In the genomic region with DNA sequence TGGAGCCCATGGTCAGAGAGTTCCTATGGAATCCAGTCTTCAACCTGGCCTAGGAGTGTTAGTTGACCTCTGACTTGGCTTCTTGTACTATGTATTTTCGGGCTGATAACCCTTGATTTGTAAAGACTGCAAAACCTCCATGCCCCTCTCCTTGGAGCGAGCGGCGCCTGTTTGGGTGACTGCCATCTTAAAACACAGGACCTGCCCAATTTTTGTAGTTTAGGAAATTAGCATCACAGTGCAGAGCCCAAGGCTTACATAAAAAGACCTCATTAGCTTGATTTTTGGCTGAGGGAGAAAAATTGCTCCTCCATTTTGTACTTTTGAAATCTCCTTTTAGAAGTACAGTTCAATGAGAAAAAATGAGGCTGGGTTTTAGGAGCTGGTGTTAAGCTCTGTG, we compare ENCODE assay signal across 8 mouse cellular contexts. TPM values are rescaled to one million over a fixed set of nuclear protein-coding genes. Genes with fewer than 3 reads are reported as not detected.
DNase-seq lines count a peak whose midpoint lies in the region; ATAC-seq and TF ChIP-seq lines count a peak whose summit lies in the region.

No protein-coding gene starts in this region.

- peak overlapping the region; percentile 91 for H3K4me2 ChIP-seq in heart, embryonic 13.5 days
- H3K4me2 ChIP-seq in hindbrain, embryonic 15.5 days = peak overlapping the region; percentile 92
- peak overlapping the region; percentile 79 for H3K4me2 ChIP-seq in midbrain, embryonic 13.5 days (replicated peaks)

- no peaks in the 10 kb centered on the region for H3K27me3 ChIP-seq in heart, embryonic 13.5 days (replicated peaks)
- H3K27me3 ChIP-seq in MEL (ENCODE audit: control insufficient read depth in 1 of 2, insufficient read depth in 2 of 2, low read length in 2 of 2) = no peaks in the 10 kb centered on the region
- peaks cover 4% of the 10 kb centered on the region; the same call in 1 of the 2 replicates for H3K27me3 ChIP-seq in hindbrain, embryonic 15.5 days
- peaks cover 19% of the 10 kb centered on the region for H3K27me3 ChIP-seq in midbrain, embryonic 13.5 days

- TF ChIP-seq CTCF in MEL (IDR thresholded peaks at IDR 0.05 in 2 of 3, conservative IDR thresholded peaks at IDR 0.05 in 1 of 3; ENCODE audit: control insufficient read depth in 1 of 3, insufficient read depth in 1 of 3, low read depth in 2 of 3, low read length in 3 of 3, poor library complexity in 1 of 3, severe bottlenecking in 1 of 3) = no peak

- TF ChIP-seq RAD21 in MEL (IDR thresholded peaks at IDR 0.05; ENCODE audit: low read depth, low read length) = no peak

- peaks cover 37% of the 10 kb centered on the region for H3K36me3 ChIP-seq in heart, embryonic 13.5 days
- peaks cover 12 to 40% of the 10 kb centered on the region in 2 experiments for H3K36me3 ChIP-seq in MEL (ENCODE audit: control insufficient read depth in 1 of 2, insufficient read depth in 2 of 2, low read length in 2 of 2)
- H3K36me3 ChIP-seq in hindbrain, embryonic 15.5 days = no peaks in the 10 kb centered on the region
- H3K36me3 ChIP-seq in midbrain, embryonic 13.5 days = peaks cover 11% of the 10 kb centered on the region; the same call in 1 of the 2 replicates

- H3K4me1 ChIP-seq in heart, embryonic 13.5 days = peaks cover 57% of the 10 kb centered on the region
- peaks cover 2 to 32% of the 10 kb centered on the region in 2 experiments; a peak in 3 of 4 replicates for H3K4me1 ChIP-seq in MEL (ENCODE audit: control insufficient read depth in 1 of 2, insufficient read depth in 2 of 2, low read length in 2 of 2)
- H3K4me1 ChIP-seq in hindbrain, embryonic 15.5 days (replicated peaks) = peaks cover 24% of the 10 kb centered on the region
- H3K4me1 ChIP-seq in midbrain, embryonic 13.5 days (replicated peaks) = peaks cover 36% of the 10 kb centered on the region

- no peak for ATAC-seq in heart, embryonic 13.5 days (ENCODE audit: extremely low read depth, insufficient number of reproducible peaks, low FRiP score, low TSS enrichment)
- no peak for ATAC-seq in hindbrain, embryonic 15.5 days (ENCODE audit: low FRiP score, low read depth)
- ATAC-seq in midbrain, embryonic 13.5 days = no peak

- H3K9ac ChIP-seq in heart, embryonic 13.5 days = no peak overlapping the region
- H3K9ac ChIP-seq in MEL (ENCODE audit: control insufficient read depth, low read depth, low read length, poor library complexity, severe bottlenecking) = peak overlapping the region; percentile 79
- H3K9ac ChIP-seq in hindbrain, embryonic 15.5 days = no peak overlapping the region
- H3K9ac ChIP-seq in midbrain, embryonic 13.5 days (replicated peaks) = no peak overlapping the region

- peaks cover 38% of the 10 kb centered on the region for H3K79me2 ChIP-seq in MEL (ENCODE audit: control insufficient read depth, insufficient read depth, low read length, poor library complexity)

- H3K27ac ChIP-seq in heart, embryonic 13.5 days (replicated peaks) = no peak overlapping the region
- H3K27ac ChIP-seq in MEL (ENCODE audit: control insufficient read depth, low read depth, low read length) = no peak overlapping the region
- no peak overlapping the region for H3K27ac ChIP-seq in hindbrain, embryonic 15.5 days (replicated peaks)
- no peak overlapping the region for H3K27ac ChIP-seq in midbrain, embryonic 13.5 days

- no peak for DNase-seq in heart, postnatal 4 days
- DNase-seq in MEL (ENCODE audit: low read depth, low spot score) = no peak
- DNase-seq in embryo, embryonic 10.5 days (ENCODE audit: low spot score) = no peak
- DNase-seq in layer of hippocampus, adult 11-12 months (ENCODE audit: low spot score) = no peak
- DNase-seq in gastrocnemius, adult 8-10 months (ENCODE audit: low spot score in 2 of 2) = no peak

- no peak for TF ChIP-seq POLR2A in MEL (IDR thresholded peaks at IDR 0.05; ENCODE audit: control insufficient read depth in 1 of 2, insufficient read depth in 1 of 2, low read depth in 1 of 2, low read length in 2 of 2, poor library complexity in 1 of 2)

- H3K9me3 ChIP-seq in heart, embryonic 13.5 days = no peaks in the 10 kb centered on the region
- no peaks in the 10 kb centered on the region for H3K9me3 ChIP-seq in MEL (replicated peaks; ENCODE audit: insufficient read depth, low read length)
- H3K9me3 ChIP-seq in hindbrain, embryonic 15.5 days = no peaks in the 10 kb centered on the region
- no peaks in the 10 kb centered on the region for H3K9me3 ChIP-seq in midbrain, embryonic 13.5 days

- 92% methylated on average over 4 of the region's 4 CpGs for WGBS in heart, embryonic 13.5 days
- WGBS in hindbrain, embryonic 15.5 days = 78% methylated on average over 4 of the region's 4 CpGs
- WGBS in midbrain, embryonic 13.5 days = 83% methylated on average over 4 of the region's 4 CpGs

- peak overlapping the region; percentile 92 for H3K4me3 ChIP-seq in heart, embryonic 13.5 days
- H3K4me3 ChIP-seq in MEL (ENCODE audit: control insufficient read depth in 1 of 2, insufficient read depth in 1 of 2, low read depth in 2 of 2, low read length in 2 of 2) = no peak overlapping the region; a peak in 2 of 4 replicates
- H3K4me3 ChIP-seq in hindbrain, embryonic 15.5 days = 0 out of 2 replicates have a peak overlapping the region, but pooled peaks have one; percentile 73
- peak overlapping the region; percentile 85 for H3K4me3 ChIP-seq in midbrain, embryonic 13.5 days (replicated peaks)

- no peak for TF ChIP-seq EP300 in MEL (IDR thresholded peaks at IDR 0.05; ENCODE audit: low read depth in 1 of 2, low read length in 2 of 2)

TF ChIP-seq in MEL, 35 proteins besides CTCF, POLR2A, EP300 and RAD21:
- TF ChIP-seq ZKSCAN1 (IDR thresholded peaks at IDR 0.05; ENCODE audit: low read depth, low read length) = no peak
- TF ChIP-seq ETS1 (IDR thresholded peaks at IDR 0.05; ENCODE audit: low read depth, low read length) = no peak
- TF ChIP-seq HCFC1 (IDR thresholded peaks at IDR 0.05; ENCODE audit: low read depth, low read length) = no peak
- TF ChIP-seq BHLHE40 (IDR thresholded peaks at IDR 0.05; ENCODE audit: borderline replicate concordance, low read depth, low read length) = no peak

RNA-seq across cellular contexts. Expression of gene Cdca7, which starts 2.2 kb away (rescaled TPM):
- 46.8 and 49.0 TPM in 2 replicates for polyA plus RNA-seq in heart, embryonic 13.5 days (2015; fragmentation: Nextera tagmentation; extraction: Ambion mirVana)
- 10 to 100 TPM; 17.1 to 19.3 TPM for total RNA-seq in heart, postnatal 4 days (2021)
- 95.5 and 97.2 TPM in 2 replicates for total RNA-seq in MEL (2012; rRNA removed)
- polyA plus RNA-seq in MEL (2012; ENCODE audit: insufficient read depth in 1 of 2, insufficient read length in 2 of 2, low read depth in 1 of 2, low replicate concordance in 2 of 2, missing spikeins in 1 of 2) = 100 to 1,000 TPM; 123 to 175 TPM
- 22.5 and 24.3 TPM in 2 replicates for polyA plus RNA-seq in hindbrain, embryonic 15.5 days (2015; fragmentation: Nextera tagmentation; extraction: Ambion mirVana)
- polyA plus RNA-seq in midbrain, embryonic 13.5 days (2015; fragmentation: Nextera tagmentation; extraction: Ambion mirVana) = 55.0 and 64.8 TPM in 2 replicates
- under 1 TPM in 3 of 4 experiments, not detected in 1; 0.19 to 0.43 (median 0.39) TPM for total RNA-seq in gastrocnemius, adult 8-10 months (2022)

Comparison
In these comparisons a context has a peak if more than half of its experiments do, and no peak if none do; other contexts are left out.
1. H3K4me3 ChIP-seq: peak in heart, embryonic 13.5 days (single experiment), hindbrain, embryonic 15.5 days (single experiment) and midbrain, embryonic 13.5 days (single experiment); none in MEL (0 of 2).
2. Peak in every context shown above with its lines, with median percentiles within 50 percentile points of each other: H3K4me2 ChIP-seq.